Mouse (Mus musculus) heart, embryonic 15.5 days (tissue): Measurements from ENCODE around the gene Fignl2. TPM values are rescaled to one million over a fixed set of nuclear protein-coding genes. Genes with fewer than 3 reads are reported as not detected.

ENCODE experiments used
- ATAC-seq: fragments of 200-750 bp; cut with Nextera tagmentation; replicated peaks from 2 replicates; pipeline ENCODE4 v1.8.0; 2017; ENCODE audit warnings: low read depth, moderate TSS enrichment; ENCODE audit not compliant: insufficient number of reproducible peaks, insufficient read depth, low FRiP score
- H3K27ac ChIP-seq: fragments of 300-500 bp; sonication (generic); 2 replicates; pipeline ENCODE4 v1.5.1; 2015; ENCODE audit warnings: mild to moderate bottlenecking, inconsistent platforms
- H3K27me3 ChIP-seq: fragments of 300-500 bp; sonication (generic); 2 replicates; pipeline ENCODE4 v1.6.1; 2015; ENCODE audit warnings: inconsistent platforms
- H3K36me3 ChIP-seq: fragments of 300-500 bp; sonication (generic); 2 replicates; pipeline ENCODE4 v1.6.1; 2015; ENCODE audit warnings: mild to moderate bottlenecking, inconsistent platforms
- H3K4me1 ChIP-seq: fragments of 300-500 bp; sonication (generic); replicated peaks from 2 replicates; pipeline ENCODE4 v1.6.1; 2015; ENCODE audit warnings: inconsistent platforms
- H3K4me2 ChIP-seq: fragments of 300-500 bp; sonication (generic); 2 replicates; pipeline ENCODE4 v1.6.1; 2015; ENCODE audit warnings: inconsistent platforms, mild to moderate bottlenecking, moderate library complexity
- H3K4me3 ChIP-seq: fragments of 300-500 bp; sonication (generic); 2 replicates; pipeline ENCODE4 v1.5.1; 2015; ENCODE audit warnings: mild to moderate bottlenecking, inconsistent platforms
- H3K9ac ChIP-seq: fragments of 300-500 bp; sonication (generic); 2 replicates; pipeline ENCODE4 v1.6.1; 2015; ENCODE audit warnings: mild to moderate bottlenecking, inconsistent platforms
- H3K9me3 ChIP-seq: fragments of 300-500 bp; sonication (generic); replicated peaks from 2 replicates; pipeline ENCODE4 v1.6.1; 2016; ENCODE audit warnings: inconsistent platforms
- WGBS: fragments of 180-500 bp; shearing (Covaris S2); methylation state at CpG from one replicate; pipeline ENCODE4 v1.1.7; 2015; ENCODE audit warnings: mixed read lengths; 5-methylcytosine and 5-hydroxymethylcytosine counted together
- polyA plus RNA-seq: library from polyadenylated mRNA; unstranded; fragments of >200 nt; fragmentation: Nextera tagmentation; extraction: Ambion mirVana; gene quantifications from 2 replicates; pipeline ENCODE4 v1.2.1, GENCODE M21; 2015

Gene Fignl2
- polyA plus RNA-seq, 1 experiment from 2014 or later: 0.03 TPM

- H3K27me3 ChIP-seq: peaks cover 14% of the 10 kb centered on the region; the same call in 1 of the 2 replicates
- H3K4me2 ChIP-seq: no peak overlapping the region
- 47% methylated on average over 14 of the region's 14 CpGs for WGBS
- no peak overlapping the region for H3K9ac ChIP-seq
- no peaks in the 10 kb centered on the region for H3K9me3 ChIP-seq
- no peak overlapping the region for H3K27ac ChIP-seq
- H3K4me1 ChIP-seq: peaks cover 3% of the 10 kb centered on the region; the same call in 1 of the 2 replicates
- H3K4me3 ChIP-seq: no peak overlapping the region
- H3K36me3 ChIP-seq: no peaks in the 10 kb centered on the region
- no peak for ATAC-seq
Observed at GRCm38 (mm10) chr15:101092121-101092828, 13.9 kb upstream of the Fignl2 start.

GRCm38 (mm10) chr15:101091551-101091950, 13.2 kb upstream of the Fignl2 start:
- Histone ChIP-seq H3K4me2 (no peak overlapping the region), H3K4me3 (no peak overlapping the region), H3K36me3 (no peaks in the 10 kb centered on the region), H3K9me3 (no peaks in the 10 kb centered on the region), H3K9ac (no peak overlapping the region), H3K4me1 (peaks cover 3% of the 10 kb centered on the region; the same call in 1 of the 2 replicates), H3K27ac (no peak overlapping the region), H3K27me3 (peaks cover 11% of the 10 kb centered on the region; the same call in 1 of the 2 replicates)
- 89% methylated on average over 8 of the region's 8 CpGs for WGBS
- ATAC-seq: no peak

GRCm38 (mm10) chr15:101088291-101088690, 9.9 kb upstream of the Fignl2 start:
- 67% methylated on average over 4 of the region's 4 CpGs for WGBS
- no peak overlapping the region for H3K4me3 ChIP-seq
- ATAC-seq: no peak
- no peak overlapping the region for H3K27ac ChIP-seq
- H3K4me2 ChIP-seq: no peak overlapping the region
- H3K9me3 ChIP-seq: no peaks in the 10 kb centered on the region
- H3K4me1 ChIP-seq: peaks cover 3% of the 10 kb centered on the region; the same call in 1 of the 2 replicates
- H3K36me3 ChIP-seq: no peaks in the 10 kb centered on the region
- H3K9ac ChIP-seq: no peak overlapping the region
- peaks cover 8% of the 10 kb centered on the region; the same call in 1 of the 2 replicates for H3K27me3 ChIP-seq

GRCm38 (mm10) chr15:101086956-101087355, 8.6 kb upstream of the Fignl2 start:
- ATAC-seq: no peak
- Histone ChIP-seq H3K4me1 (no peaks in the 10 kb centered on the region), H3K9me3 (no peaks in the 10 kb centered on the region), H3K27ac (no peak overlapping the region), H3K4me2 (no peak overlapping the region), H3K9ac (no peak overlapping the region), H3K27me3 (peaks cover 5% of the 10 kb centered on the region; the same call in 1 of the 2 replicates), H3K4me3 (no peak overlapping the region), H3K36me3 (no peaks in the 10 kb centered on the region)
- 61% methylated on average over 3 of the region's 3 CpGs for WGBS

GRCm38 (mm10) chr15:101086451-101086850, 8.1 kb upstream of the Fignl2 start:
- H3K27me3 ChIP-seq: peaks cover under 1% of the 10 kb centered on the region
- ATAC-seq: no peak
- H3K4me3 ChIP-seq: no peak overlapping the region
- H3K4me2 ChIP-seq: no peak overlapping the region
- WGBS: 74% methylated on average over 9 of the region's 9 CpGs
- H3K36me3 ChIP-seq: no peaks in the 10 kb centered on the region
- H3K27ac ChIP-seq: no peak overlapping the region
- no peak overlapping the region for H3K9ac ChIP-seq
- no peaks in the 10 kb centered on the region for H3K9me3 ChIP-seq
- H3K4me1 ChIP-seq: no peaks in the 10 kb centered on the region

GRCm38 (mm10) chr15:101084499-101084898, 6.1 kb upstream of the Fignl2 start:
- Histone ChIP-seq H3K4me2 (no peak overlapping the region), H3K4me3 (no peak overlapping the region), H3K9me3 (no peaks in the 10 kb centered on the region), H3K36me3 (no peaks in the 10 kb centered on the region), H3K9ac (no peak overlapping the region), H3K27ac (no peak overlapping the region), H3K27me3 (peaks cover under 1% of the 10 kb centered on the region), H3K4me1 (no peaks in the 10 kb centered on the region)
- ATAC-seq: no peak
- WGBS: 72% methylated on average over 10 of the region's 10 CpGs

- H3K9me3 ChIP-seq: no peaks in the 10 kb centered on the region
- H3K36me3 ChIP-seq: no peaks in the 10 kb centered on the region
- H3K4me1 ChIP-seq: peaks cover 16% of the 10 kb centered on the region
- no peak for ATAC-seq
- 53% methylated on average over 4 of the region's 4 CpGs for WGBS
- H3K9ac ChIP-seq: no peak overlapping the region
- H3K4me2 ChIP-seq: no peak overlapping the region
- no peak overlapping the region for H3K4me3 ChIP-seq
- H3K27ac ChIP-seq: no peak overlapping the region
- peaks cover 18% of the 10 kb centered on the region for H3K27me3 ChIP-seq
Observed at GRCm38 (mm10) chr15:101082236-101082635, 3.9 kb upstream of the Fignl2 start.

GRCm38 (mm10) chr15:101081035-101081548, 2.7 kb upstream of the Fignl2 start:
- Histone ChIP-seq H3K36me3 (no peaks in the 10 kb centered on the region), H3K4me2 (no peak overlapping the region), H3K4me3 (no peak overlapping the region), H3K9ac (no peak overlapping the region), H3K27ac (no peak overlapping the region), H3K9me3 (no peaks in the 10 kb centered on the region), H3K27me3 (peaks cover 30% of the 10 kb centered on the region), H3K4me1 (peaks cover 28% of the 10 kb centered on the region)
- ATAC-seq: no peak
- WGBS: 67% methylated on average over 7 of the region's 7 CpGs

- no peak overlapping the region for H3K9ac ChIP-seq
- H3K4me3 ChIP-seq: no peak overlapping the region
- WGBS: 78% methylated on average over 9 of the region's 9 CpGs
- H3K36me3 ChIP-seq: no peaks in the 10 kb centered on the region
- no peak overlapping the region for H3K4me2 ChIP-seq
- no peak for ATAC-seq
- H3K4me1 ChIP-seq: peaks cover 34% of the 10 kb centered on the region
- H3K27me3 ChIP-seq: peaks cover 40% of the 10 kb centered on the region
- no peak overlapping the region for H3K27ac ChIP-seq
- H3K9me3 ChIP-seq: no peaks in the 10 kb centered on the region
Observed at GRCm38 (mm10) chr15:101080031-101080520, 1.7 kb upstream of the Fignl2 start.

- ATAC-seq: peak; percentile 72
- Histone ChIP-seq H3K4me2 (peak overlapping the region; percentile 91), H3K27ac (peak overlapping the region; percentile 80), H3K27me3 (peaks cover 41% of the 10 kb centered on the region), H3K4me1 (peaks cover 36% of the 10 kb centered on the region), H3K9me3 (no peaks in the 10 kb centered on the region), H3K9ac (peak overlapping the region; percentile 70), H3K4me3 (peak overlapping the region; percentile 65), H3K36me3 (no peaks in the 10 kb centered on the region)
- 1% methylated on average over 30 of the region's 30 CpGs for WGBS
Observed at GRCm38 (mm10) chr15:101078731-101079156, 377 bp upstream of the Fignl2 start.

GRCm38 (mm10) chr15:101077001-101077812, 1.2 kb downstream of the Fignl2 start:
- peaks cover 40% of the 10 kb centered on the region for H3K4me1 ChIP-seq
- H3K36me3 ChIP-seq: no peaks in the 10 kb centered on the region
- H3K4me3 ChIP-seq: peak overlapping the region; percentile 65
- H3K27me3 ChIP-seq: peaks cover 41% of the 10 kb centered on the region
- no peak for ATAC-seq
- H3K9me3 ChIP-seq: no peaks in the 10 kb centered on the region
- peak overlapping the region; percentile 80 for H3K27ac ChIP-seq
- 1% methylated on average over 34 of the region's 34 CpGs for WGBS
- peak overlapping the region; percentile 70 for H3K9ac ChIP-seq
- peak overlapping the region; percentile 91 for H3K4me2 ChIP-seq
